Mouse (Mus musculus): ENCODE data around the gene Med22. TPM values are rescaled to one million over a fixed set of nuclear protein-coding genes. Genes with fewer than 3 reads are reported as not detected.
A peak's percentile ranks its signal among the peaks of the same experiment; 100 is the strongest.

The Med22 gene
- total RNA-seq (2014; rRNA removed) = 110 and 116 TPM in 2 replicates
- polyA plus RNA-seq (2015; fragmentation: Nextera tagmentation; extraction: Ambion mirVana) = 163 and 180 TPM in 2 replicates

- peak within 1 kb of the TSS; percentile 99 for H3K4me2 ChIP-seq (ENCODE audit: low read depth)
- DNase-seq (peak; percentile 99), ATAC-seq (peak; percentile 93)
- peak within 1 kb of the TSS; percentile 71 for H3K4me3 ChIP-seq (ENCODE audit: low read depth, low read length)
- WGBS = 2% methylated on average over 61 of the region's 74 CpGs
- peak within 1 kb of the TSS; percentile 94 for H3K9ac ChIP-seq
- no peaks in the 10 kb centered on the region for H3K27me3 ChIP-seq (ENCODE audit: insufficient read depth, low read length)
- H3K36me3 ChIP-seq (ENCODE audit: insufficient read depth) = peaks cover 56% of the 10 kb centered on the region
- no peaks in the 10 kb centered on the region for H3K9me3 ChIP-seq (ENCODE audit: low read length)
- no peak for TF ChIP-seq CTCF (IDR thresholded peaks at IDR 0.05; ENCODE audit: low read depth)
- peak within 1 kb of the TSS; percentile 97 for H3K27ac ChIP-seq (ENCODE audit: low read depth, low read length)
- H3K4me1 ChIP-seq (ENCODE audit: insufficient read depth) = peaks cover 22% of the 10 kb centered on the region
These were observed at the start of gene Med22, which contains the start of gene Rpl7a for GRCm38 (mm10) chr2:26910124-26910993. Med22 (minus strand) TSS chr2:26910677. Rpl7a (plus strand) TSS chr2:26910764.

GRCm38 (mm10) chr2:26957488-26957859 lies 47.0 kb upstream of the Med22 start:
- DNase-seq (no peak), ATAC-seq (no peak)
- Histone ChIP-seq H3K4me3 (ENCODE audit: low read depth, low read length) (no peak overlapping the region), H3K27ac (ENCODE audit: low read depth, low read length) (no peak overlapping the region), H3K4me2 (ENCODE audit: low read depth) (no peak overlapping the region), H3K27me3 (ENCODE audit: insufficient read depth, low read length) (no peaks in the 10 kb centered on the region), H3K9ac (no peak overlapping the region), H3K9me3 (ENCODE audit: low read length) (no peaks in the 10 kb centered on the region), H3K36me3 (ENCODE audit: insufficient read depth) (peaks cover 70% of the 10 kb centered on the region), H3K4me1 (ENCODE audit: insufficient read depth) (peaks cover 7% of the 10 kb centered on the region; the same call in 1 of the 2 replicates)
- TF ChIP-seq CTCF (IDR thresholded peaks at IDR 0.05; ENCODE audit: low read depth) = no peak
- 82% methylated on average over 2 of the region's 2 CpGs for WGBS

GRCm38 (mm10) chr2:26956811-26957487 lies 46.5 kb upstream of the Med22 start:
- Histone ChIP-seq H3K4me2 (ENCODE audit: low read depth) (no peak overlapping the region), H3K36me3 (ENCODE audit: insufficient read depth) (peaks cover 75% of the 10 kb centered on the region), H3K9ac (no peak overlapping the region), H3K27ac (ENCODE audit: low read depth, low read length) (no peak overlapping the region), H3K9me3 (ENCODE audit: low read length) (no peaks in the 10 kb centered on the region), H3K4me3 (ENCODE audit: low read depth, low read length) (no peak overlapping the region), H3K4me1 (ENCODE audit: insufficient read depth) (peaks cover 5% of the 10 kb centered on the region; the same call in 1 of the 2 replicates), H3K27me3 (ENCODE audit: insufficient read depth, low read length) (no peaks in the 10 kb centered on the region)
- DNase-seq = no peak
- no peak for TF ChIP-seq CTCF (IDR thresholded peaks at IDR 0.05; ENCODE audit: low read depth)
- WGBS = 95% methylated on average over 12 of the region's 12 CpGs
- no peak for ATAC-seq

GRCm38 (mm10) chr2:26954735-26955395 lies 44.4 kb upstream of the Med22 start:
- no peak overlapping the region for H3K4me3 ChIP-seq (ENCODE audit: low read depth, low read length)
- ATAC-seq (no peak), DNase-seq (no peak)
- H3K4me1 ChIP-seq (ENCODE audit: insufficient read depth) = no peaks in the 10 kb centered on the region
- peaks cover 87% of the 10 kb centered on the region for H3K36me3 ChIP-seq (ENCODE audit: insufficient read depth)
- H3K4me2 ChIP-seq (ENCODE audit: low read depth) = no peak overlapping the region
- WGBS = 87% methylated on average over 2 of the region's 2 CpGs
- TF ChIP-seq CTCF (IDR thresholded peaks at IDR 0.05; ENCODE audit: low read depth) = no peak
- no peaks in the 10 kb centered on the region for H3K27me3 ChIP-seq (ENCODE audit: insufficient read depth, low read length)
- no peak overlapping the region for H3K27ac ChIP-seq (ENCODE audit: low read depth, low read length)
- H3K9ac ChIP-seq = no peak overlapping the region
- no peaks in the 10 kb centered on the region for H3K9me3 ChIP-seq (ENCODE audit: low read length)

- DNase-seq = no peak
- Histone ChIP-seq H3K4me1 (ENCODE audit: insufficient read depth) (no peaks in the 10 kb centered on the region), H3K27ac (ENCODE audit: low read depth, low read length) (no peak overlapping the region), H3K9ac (no peak overlapping the region), H3K36me3 (ENCODE audit: insufficient read depth) (peaks cover 74% of the 10 kb centered on the region), H3K9me3 (ENCODE audit: low read length) (no peaks in the 10 kb centered on the region), H3K4me3 (ENCODE audit: low read depth, low read length) (no peak overlapping the region), H3K4me2 (ENCODE audit: low read depth) (no peak overlapping the region), H3K27me3 (ENCODE audit: insufficient read depth, low read length) (no peaks in the 10 kb centered on the region)
- no peak for TF ChIP-seq CTCF (IDR thresholded peaks at IDR 0.05; ENCODE audit: low read depth)
- ATAC-seq = no peak
- 93% methylated on average over 8 of the region's 8 CpGs for WGBS
These were observed 42.4 kb upstream of the Med22 start for GRCm38 (mm10) chr2:26952866-26953265.

GRCm38 (mm10) chr2:26952193-26952592 lies 41.7 kb upstream of the Med22 start:
- H3K27me3 ChIP-seq (ENCODE audit: insufficient read depth, low read length) = no peaks in the 10 kb centered on the region
- peaks cover 68% of the 10 kb centered on the region for H3K36me3 ChIP-seq (ENCODE audit: insufficient read depth)
- no peaks in the 10 kb centered on the region for H3K9me3 ChIP-seq (ENCODE audit: low read length)
- H3K27ac ChIP-seq (ENCODE audit: low read depth, low read length) = no peak overlapping the region
- no peak overlapping the region for H3K4me2 ChIP-seq (ENCODE audit: low read depth)
- no peak overlapping the region for H3K4me3 ChIP-seq (ENCODE audit: low read depth, low read length)
- ATAC-seq = no peak
- no peak for DNase-seq
- WGBS = 96% methylated on average over 4 of the region's 4 CpGs
- no peak for TF ChIP-seq CTCF (IDR thresholded peaks at IDR 0.05; ENCODE audit: low read depth)
- no peak overlapping the region for H3K9ac ChIP-seq
- no peaks in the 10 kb centered on the region for H3K4me1 ChIP-seq (ENCODE audit: insufficient read depth)
